Mouse (Mus musculus) midbrain, embryonic 14.5 days (tissue): ENCODE results near the gene Aldh1b1. TPM values are rescaled to one million over a fixed set of nuclear protein-coding genes. Genes with fewer than 3 reads are reported as not detected.

Source experiments
- ATAC-seq: fragments of 200-750 bp; cut with Nextera tagmentation; 2 replicates; pipeline ENCODE4 v1.8.0; 2017; ENCODE audit warnings: moderate number of reproducible peaks, moderate library complexity; ENCODE audit not compliant: low FRiP score, low TSS enrichment
- DNase-seq: peaks from one replicate; pipeline ENCODE4 v3.0.0-alpha.2; 2015
- H3K27ac ChIP-seq: fragments of 300-500 bp; sonication (generic); replicated peaks from 2 replicates; pipeline ENCODE4 v1.5.1; 2014; ENCODE audit warnings: mild to moderate bottlenecking, low read depth, low read length, moderate library complexity
- H3K27me3 ChIP-seq: fragments of 300-500 bp; sonication (generic); 2 replicates; pipeline ENCODE4 v1.6.1; 2014; ENCODE audit warnings: low read length, control low read depth, mixed read lengths; ENCODE audit not compliant: control insufficient read depth, insufficient read depth
- H3K36me3 ChIP-seq: fragments of 300-500 bp; sonication (generic); 2 replicates; pipeline ENCODE4 v1.6.1; 2014; ENCODE audit warnings: low read length, control low read depth; ENCODE audit not compliant: control insufficient read depth, insufficient read depth
- H3K4me1 ChIP-seq: fragments of 300-500 bp; sonication (generic); 2 replicates; pipeline ENCODE4 v1.6.1; 2014; ENCODE audit warnings: mild to moderate bottlenecking, antibody characterized with exemption, low read length, control low read depth; ENCODE audit not compliant: control insufficient read depth, insufficient read depth
- H3K4me2 ChIP-seq: fragments of 300-500 bp; sonication (generic); 2 replicates; pipeline ENCODE4 v1.6.1; 2014; ENCODE audit warnings: mild to moderate bottlenecking, low read length, moderate library complexity
- H3K4me3 ChIP-seq: fragments of 300-500 bp; sonication (generic); replicated peaks from 2 replicates; pipeline ENCODE4 v1.5.1; 2014; ENCODE audit warnings: low read depth, low read length
- H3K9ac ChIP-seq: fragments of 300-500 bp; sonication (generic); replicated peaks from 2 replicates; pipeline ENCODE4 v1.6.1; 2014; ENCODE audit warnings: mild to moderate bottlenecking, low read length, moderate library complexity
- H3K9me3 ChIP-seq: fragments of 300-500 bp; sonication (generic); 2 replicates; pipeline ENCODE4 v1.6.1; 2016; ENCODE audit warnings: low read length, control low read depth, mixed read lengths; ENCODE audit not compliant: control insufficient read depth
- WGBS: fragments of 180-500 bp; shearing (Covaris S2); extraction: QIAGEN DNeasy Blood & Tissue Kit; methylation state at CpG from one replicate; pipeline ENCODE4 v1.1.7; 2014; 5-methylcytosine and 5-hydroxymethylcytosine counted together
- polyA plus RNA-seq: library from polyadenylated mRNA; unstranded; fragments of >200 nt; fragmentation: Nextera tagmentation; extraction: Ambion mirVana; gene quantifications from 2 replicates; pipeline ENCODE4 v1.2.1, GENCODE M21; 2014

Aldh1b1 gene
- polyA plus RNA-seq, 1 experiment from 2014 or later = 15.2 TPM

GRCm38 (mm10) chr4:45789263-45789958, 9.4 kb upstream of the Aldh1b1 start:
- peaks cover 8% of the 10 kb centered on the region for H3K4me1 ChIP-seq
- H3K4me3 ChIP-seq = no peak overlapping the region
- peak; percentile 50 for DNase-seq
- no peaks in the 10 kb centered on the region for H3K9me3 ChIP-seq
- no peak overlapping the region for H3K4me2 ChIP-seq
- ATAC-seq = no peak
- no peak overlapping the region for H3K27ac ChIP-seq
- no peak overlapping the region for H3K9ac ChIP-seq
- H3K36me3 ChIP-seq = no peaks in the 10 kb centered on the region
- H3K27me3 ChIP-seq = no peaks in the 10 kb centered on the region
- 74% methylated on average over 13 of the region's 13 CpGs for WGBS

GRCm38 (mm10) chr4:45790018-45790417, 8.8 kb upstream of the Aldh1b1 start:
- no peak overlapping the region for H3K4me2 ChIP-seq
- H3K27me3 ChIP-seq = no peaks in the 10 kb centered on the region
- no peak overlapping the region for H3K9ac ChIP-seq
- no peaks in the 10 kb centered on the region for H3K9me3 ChIP-seq
- no peak for DNase-seq
- 82% methylated on average over 2 of the region's 2 CpGs for WGBS
- H3K27ac ChIP-seq = no peak overlapping the region
- H3K4me1 ChIP-seq = peaks cover 8% of the 10 kb centered on the region
- H3K36me3 ChIP-seq = no peaks in the 10 kb centered on the region
- no peak overlapping the region for H3K4me3 ChIP-seq
- no peak for ATAC-seq

- H3K9ac ChIP-seq = peak overlapping the region; percentile 42; the same call in 1 of the 2 replicates
- H3K27ac ChIP-seq = 0 out of 2 replicates have a peak overlapping the region, but pooled peaks have one; percentile 39
- ATAC-seq = peak; percentile 43
These were observed 3.5 kb upstream of the Aldh1b1 start for GRCm38 (mm10) chr4:45795191-45795811.

GRCm38 (mm10) chr4:45796760-45797159, 2.1 kb upstream of the Aldh1b1 start:
- Histone ChIP-seq H3K36me3 (no peaks in the 10 kb centered on the region), H3K4me1 (peaks cover 11% of the 10 kb centered on the region; the same call in 1 of the 2 replicates), H3K4me2 (no peak overlapping the region), H3K27ac (no peak overlapping the region), H3K4me3 (no peak overlapping the region), H3K9ac (no peak overlapping the region), H3K9me3 (no peaks in the 10 kb centered on the region), H3K27me3 (no peaks in the 10 kb centered on the region)
- no peak for ATAC-seq
- DNase-seq = no peak
- 73% methylated on average over 5 of the region's 5 CpGs for WGBS

More at GRCm38 (mm10) chr4:45795191-45795811, 3.5 kb upstream of the Aldh1b1 start:
- 2% methylated on average over 12 of the region's 12 CpGs for WGBS
- Histone ChIP-seq H3K4me2 (peak overlapping the region; percentile 50), H3K36me3 (no peaks in the 10 kb centered on the region), H3K9me3 (no peaks in the 10 kb centered on the region), H3K4me3 (peak overlapping the region; percentile 9; the same call in 1 of the 2 replicates), H3K4me1 (peaks cover 11% of the 10 kb centered on the region; the same call in 1 of the 2 replicates), H3K27me3 (no peaks in the 10 kb centered on the region)
- peak; percentile 67 for DNase-seq

GRCm38 (mm10) chr4:45799956-45800537, 1.2 kb downstream of the Aldh1b1 start:
- H3K4me2 ChIP-seq = no peak overlapping the region
- no peak overlapping the region for H3K4me3 ChIP-seq
- H3K27ac ChIP-seq = 0 out of 2 replicates have a peak overlapping the region, but pooled peaks have one; percentile 8

GRCm38 (mm10) chr4:45802900-45803299, 4.1 kb downstream of the Aldh1b1 start:
- Histone ChIP-seq H3K36me3 (peaks cover 14% of the 10 kb centered on the region), H3K4me3 (no peak overlapping the region), H3K9ac (no peak overlapping the region), H3K4me1 (0 out of 2 replicates have a peak, but pooled peaks cover 4% of the 10 kb centered on the region), H3K27me3 (no peaks in the 10 kb centered on the region), H3K27ac (no peak overlapping the region), H3K9me3 (no peaks in the 10 kb centered on the region), H3K4me2 (no peak overlapping the region)
- 90% methylated on average over 14 of the region's 14 CpGs for WGBS
- DNase-seq = no peak
- no peak for ATAC-seq

More at GRCm38 (mm10) chr4:45799956-45800537, 1.2 kb downstream of the Aldh1b1 start:
- Histone ChIP-seq H3K36me3 (peaks cover 10% of the 10 kb centered on the region), H3K27me3 (no peaks in the 10 kb centered on the region), H3K4me1 (peaks cover 11% of the 10 kb centered on the region; the same call in 1 of the 2 replicates), H3K9me3 (no peaks in the 10 kb centered on the region), H3K9ac (no peak overlapping the region)
- ATAC-seq = no peak
- WGBS = 47% methylated on average over 3 of the region's 3 CpGs
- DNase-seq = no peak

- Histone ChIP-seq H3K4me1 (no peaks in the 10 kb centered on the region), H3K36me3 (peaks cover 32% of the 10 kb centered on the region), H3K27ac (0 out of 2 replicates have a peak overlapping the region, but pooled peaks have one; percentile 15), H3K4me2 (no peak overlapping the region), H3K9me3 (no peaks in the 10 kb centered on the region), H3K27me3 (no peaks in the 10 kb centered on the region), H3K4me3 (no peak overlapping the region), H3K9ac (no peak overlapping the region)
- ATAC-seq (no peak), DNase-seq (no peak)
- WGBS = 36% methylated on average over 7 of the region's 7 CpGs
These were observed 9.2 kb downstream of the Aldh1b1 start for GRCm38 (mm10) chr4:45808034-45808433.

GRCm38 (mm10) chr4:45811250-45811649, 12.4 kb downstream of the Aldh1b1 start:
- Histone ChIP-seq H3K9ac (no peak overlapping the region), H3K4me3 (no peak overlapping the region), H3K27ac (no peak overlapping the region), H3K9me3 (no peaks in the 10 kb centered on the region), H3K4me1 (peaks cover 9% of the 10 kb centered on the region; the same call in 1 of the 2 replicates), H3K4me2 (no peak overlapping the region), H3K27me3 (no peaks in the 10 kb centered on the region), H3K36me3 (peaks cover 53% of the 10 kb centered on the region)
- WGBS = 15% methylated on average over 8 of the region's 8 CpGs
- ATAC-seq (no peak), DNase-seq (no peak)
